Mouse (Mus musculus) heart, embryonic 14.5 days (tissue): ENCODE measurements around the gene Col18a1. TPM values are rescaled to one million over a fixed set of nuclear protein-coding genes. Genes with fewer than 3 reads are reported as not detected.

Source experiments
- ATAC-seq: fragments of 200-750 bp; cut with Nextera tagmentation; 2 replicates; pipeline ENCODE4 v1.8.0; 2017; ENCODE audit warnings: low read depth, moderate TSS enrichment; ENCODE audit not compliant: insufficient number of reproducible peaks, insufficient read depth, low FRiP score
- H3K27ac ChIP-seq, 2 experiments: fragments of 200-500 bp in 1 of 2; fragments of 300-500 bp in 1 of 2; sonication (generic) in 1 of 2; replicated peaks in 1 of 2; 2 replicates each; pipeline ENCODE4 v1.5.1; 2012 to 2014; ENCODE audit warnings: low read depth in 2 of 2, low read length in 2 of 2, control low read depth in 1 of 2, mild to moderate bottlenecking in 1 of 2, mixed read lengths in 1 of 2; ENCODE audit not compliant: control insufficient read depth in 1 of 2, insufficient read depth in 1 of 2
- H3K27me3 ChIP-seq: fragments of 300-500 bp; sonication (generic); 2 replicates; pipeline ENCODE4 v1.6.1; 2014; ENCODE audit warnings: mild to moderate bottlenecking, low read length, control low read depth; ENCODE audit not compliant: control insufficient read depth, insufficient read depth
- H3K36me3 ChIP-seq: fragments of 300-500 bp; sonication (generic); 2 replicates; pipeline ENCODE4 v1.6.1; 2014; ENCODE audit warnings: mild to moderate bottlenecking, control low read depth, low read length, mixed read lengths; ENCODE audit not compliant: control insufficient read depth, insufficient read depth
- H3K4me1 ChIP-seq, 2 experiments: fragments of 200-500 bp in 1 of 2; fragments of 300-500 bp in 1 of 2; sonication (generic) in 1 of 2; 2 replicates each; pipeline ENCODE4 v1.6.1; 2012 to 2014; ENCODE audit warnings: low read length in 2 of 2, control low read depth in 1 of 2, mixed read lengths in 1 of 2; ENCODE audit not compliant: control insufficient read depth in 2 of 2, insufficient read depth in 2 of 2
- H3K4me2 ChIP-seq: fragments of 300-500 bp; sonication (generic); 2 replicates; pipeline ENCODE4 v1.6.1; 2014; ENCODE audit warnings: mild to moderate bottlenecking, low read length
- H3K4me3 ChIP-seq, 2 experiments: fragments of 200-500 bp in 1 of 2; fragments of 300-500 bp in 1 of 2; sonication (generic) in 1 of 2; 2 replicates each; pipeline ENCODE4 v1.5.1; 2012 to 2014; ENCODE audit warnings: low read length in 2 of 2, mild to moderate bottlenecking in 2 of 2, control low read depth in 1 of 2, low read depth in 1 of 2, moderate library complexity in 1 of 2; ENCODE audit not compliant: control insufficient read depth in 1 of 2, insufficient read depth in 1 of 2
- H3K9ac ChIP-seq: fragments of 300-500 bp; sonication (generic); 2 replicates; pipeline ENCODE4 v1.6.1; 2014; ENCODE audit warnings: mild to moderate bottlenecking, low read length
- H3K9me3 ChIP-seq: fragments of 300-500 bp; sonication (generic); 2 replicates; pipeline ENCODE4 v1.6.1; 2016; ENCODE audit warnings: low read length, control low read depth; ENCODE audit not compliant: control insufficient read depth
- WGBS: fragments of 180-500 bp; shearing (Covaris S2); extraction: QIAGEN DNeasy Blood & Tissue Kit; methylation state at CpG from one replicate; pipeline ENCODE4 v1.1.7; 2014; 5-methylcytosine and 5-hydroxymethylcytosine counted together
- polyA plus RNA-seq: library from polyadenylated mRNA; unstranded; fragments of >200 nt; fragmentation: Nextera tagmentation; extraction: Ambion mirVana; gene quantifications from 2 replicates; pipeline ENCODE4 v1.2.1, GENCODE M21; 2014

Gene Col18a1
- polyA plus RNA-seq, 1 experiment from 2014 or later, result 102 TPM

- H3K27ac ChIP-seq, result no peak overlapping the region
- H3K27me3 ChIP-seq, result no peaks in the 10 kb centered on the region
- 69% methylated on average over 4 of the region's 4 CpGs for WGBS
- H3K4me2 ChIP-seq, result no peak overlapping the region
- H3K4me1 ChIP-seq, result peaks cover 17 to 21% of the 10 kb centered on the region in 2 experiments
- ATAC-seq, result no peak
- H3K36me3 ChIP-seq, result no peaks in the 10 kb centered on the region
- H3K9me3 ChIP-seq, result 0 out of 2 replicates have a peak, but pooled peaks cover 4% of the 10 kb centered on the region
- H3K9ac ChIP-seq, result no peak overlapping the region
- no peak overlapping the region for H3K4me3 ChIP-seq
These were observed 58.2 kb downstream of the Col18a1 start for GRCm38 (mm10) chr10:77108106-77108505.

DNA sequence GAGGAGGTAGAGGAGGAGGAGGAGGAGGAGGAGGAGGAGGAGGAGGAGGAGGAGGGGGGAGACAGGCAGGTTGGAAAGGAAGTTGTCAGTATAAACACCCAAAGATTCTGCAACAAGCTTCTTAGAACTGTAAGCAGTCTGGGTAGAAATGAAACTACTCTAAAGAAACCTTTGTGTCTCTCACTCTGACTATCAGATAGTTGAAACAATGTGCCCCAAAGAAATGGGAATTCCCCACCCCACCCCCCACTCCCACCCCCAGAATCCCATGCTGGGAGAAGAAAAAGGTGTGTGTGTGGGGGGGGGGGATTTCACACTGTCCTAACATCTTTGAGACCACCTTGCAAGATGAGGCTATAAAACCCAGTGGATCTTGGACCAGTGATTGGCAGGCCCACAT lies 62.0 kb downstream of the Col18a1 start:
- no peak for ATAC-seq
- Histone ChIP-seq H3K27me3 (no peaks in the 10 kb centered on the region), H3K4me2 (no peak overlapping the region), H3K27ac (no peak overlapping the region), H3K4me1 (peaks cover 3 to 5% of the 10 kb centered on the region in 2 experiments), H3K4me3 (no peak overlapping the region), H3K9me3 (0 out of 2 replicates have a peak, but pooled peaks cover 4% of the 10 kb centered on the region), H3K9ac (no peak overlapping the region), H3K36me3 (no peaks in the 10 kb centered on the region)

DNA sequence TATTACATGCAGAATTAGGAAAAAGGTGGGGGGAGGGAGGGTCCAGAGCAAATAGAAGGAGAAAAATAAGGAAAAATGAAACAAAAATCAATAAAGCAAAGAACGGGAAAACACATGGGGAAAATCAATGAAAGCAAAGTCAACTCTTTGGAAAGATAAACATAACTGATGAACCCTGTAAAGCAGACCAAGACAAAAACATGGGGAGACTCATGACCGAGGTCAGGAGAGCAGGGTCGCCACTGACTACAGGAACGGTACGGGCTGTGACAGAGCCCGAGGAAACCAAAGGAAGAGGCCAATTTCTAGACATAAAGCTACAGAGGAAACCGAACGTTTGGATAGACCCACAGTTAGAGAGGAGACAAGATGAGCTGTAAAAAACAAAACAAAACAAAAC lies 62.7 kb downstream of the Col18a1 start:
- H3K9ac ChIP-seq, result no peak overlapping the region
- H3K27ac ChIP-seq, result no peak overlapping the region
- H3K36me3 ChIP-seq, result no peaks in the 10 kb centered on the region
- H3K27me3 ChIP-seq, result no peaks in the 10 kb centered on the region
- 58% methylated on average over 8 of the region's 8 CpGs for whole genome bisulfite sequencing
- no peak for ATAC-seq
- H3K9me3 ChIP-seq, result 0 out of 2 replicates have a peak, but pooled peaks cover 4% of the 10 kb centered on the region
- H3K4me1 ChIP-seq, result 0 out of 4 replicates have a peak, but pooled peaks cover 0 to 3% of the 10 kb centered on the region in 2 experiments
- H3K4me3 ChIP-seq, result no peak overlapping the region
- H3K4me2 ChIP-seq, result no peak overlapping the region

GRCm38 (mm10) chr10:77099777-77100176 lies 66.6 kb downstream of the Col18a1 start:
- Histone ChIP-seq H3K9me3 (no peaks in the 10 kb centered on the region), H3K36me3 (peaks cover 11% of the 10 kb centered on the region), H3K9ac (no peak overlapping the region), H3K4me1 (peaks cover 16 to 22% of the 10 kb centered on the region in 2 experiments), H3K4me2 (no peak overlapping the region), H3K27me3 (no peaks in the 10 kb centered on the region), H3K4me3 (no peak overlapping the region), H3K27ac (no peak overlapping the region)
- ATAC-seq, result no peak
- 93% methylated on average over 4 of the region's 4 CpGs for WGBS

DNA sequence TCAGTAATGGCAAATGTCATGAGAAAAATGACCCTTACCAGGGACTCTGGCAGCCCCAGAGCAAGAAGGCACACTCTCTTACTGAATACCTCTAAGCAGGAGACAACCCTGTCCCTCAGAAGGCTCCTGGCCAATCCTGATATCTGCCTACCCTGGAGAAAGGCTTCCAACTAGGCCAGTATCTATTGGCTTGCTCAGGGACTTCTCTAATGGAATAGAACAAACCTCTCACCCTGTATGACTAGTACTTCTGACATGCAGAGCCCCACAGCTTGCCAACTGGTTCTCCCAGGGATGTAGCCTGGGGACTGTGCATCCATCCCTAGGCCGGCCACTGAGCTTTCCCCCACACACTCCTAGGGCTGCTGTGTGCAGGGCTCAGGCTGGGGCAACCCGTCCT lies 67.7 kb downstream of the Col18a1 start:
- H3K27ac ChIP-seq, result peak overlapping the region; percentile 30 to 72
- no peak for ATAC-seq
- H3K9ac ChIP-seq, result no peak overlapping the region
- peaks cover 16 to 20% of the 10 kb centered on the region in 2 experiments for H3K4me1 ChIP-seq
- 77% methylated on average over 2 of the region's 2 CpGs for WGBS
- no peak overlapping the region for H3K4me3 ChIP-seq
- H3K36me3 ChIP-seq, result peaks cover 14% of the 10 kb centered on the region
- H3K4me2 ChIP-seq, result no peak overlapping the region
- H3K27me3 ChIP-seq, result no peaks in the 10 kb centered on the region
- no peaks in the 10 kb centered on the region for H3K9me3 ChIP-seq

DNA sequence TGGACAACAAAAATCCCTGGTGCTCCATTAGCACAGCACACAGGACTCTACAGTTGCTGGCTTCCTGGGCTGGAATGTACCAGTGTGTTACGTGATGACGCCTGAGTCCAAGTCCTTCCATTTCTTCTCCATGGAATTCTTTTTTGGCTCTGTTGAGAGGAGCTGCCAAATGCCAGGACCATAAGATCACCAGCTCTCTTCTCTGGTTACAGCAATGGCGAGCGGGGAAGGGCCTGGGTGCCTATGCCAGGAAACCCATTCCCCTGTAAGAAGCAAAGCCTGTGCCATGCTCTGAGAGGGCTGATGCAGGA lies 68.5 kb downstream of the Col18a1 start:
- H3K27ac ChIP-seq, result peak overlapping the region; percentile 44 to 72
- no peak overlapping the region for H3K9ac ChIP-seq
- no peaks in the 10 kb centered on the region for H3K27me3 ChIP-seq
- H3K4me1 ChIP-seq, result peaks cover 16 to 20% of the 10 kb centered on the region in 2 experiments
- peak; percentile 40; the same call in 1 of the 2 replicates for ATAC-seq
- H3K9me3 ChIP-seq, result peaks cover 7% of the 10 kb centered on the region; the same call in 1 of the 2 replicates
- H3K36me3 ChIP-seq, result peaks cover 14% of the 10 kb centered on the region
- no peak overlapping the region for H3K4me2 ChIP-seq
- H3K4me3 ChIP-seq, result no peak overlapping the region
- 40% methylated on average over 4 of the region's 4 CpGs for WGBS

- Histone ChIP-seq H3K4me2 (no peak overlapping the region), H3K9me3 (peaks cover 9% of the 10 kb centered on the region; the same call in 1 of the 2 replicates), H3K4me3 (no peak overlapping the region), H3K4me1 (peaks cover 16 to 20% of the 10 kb centered on the region in 2 experiments), H3K36me3 (peaks cover 14% of the 10 kb centered on the region), H3K27me3 (no peaks in the 10 kb centered on the region), H3K9ac (0 out of 2 replicates have a peak overlapping the region, but pooled peaks have one; percentile 14), H3K27ac (peak overlapping the region; percentile 44 to 72)
- ATAC-seq, result no peak
- 58% methylated on average over 12 of the region's 12 CpGs for WGBS
These were observed 69.1 kb downstream of the Col18a1 start for GRCm38 (mm10) chr10:77097006-77097889.
